Mouse (Mus musculus): ENCODE results near the gene Wsb1.
A peak's percentile ranks its signal among the peaks of the same experiment; 100 is the strongest.

Wsb1 gene

GRCm38 (mm10) chr11:79217133-79217532 lies 37.3 kb downstream of the Wsb1 start:
- no peak for DNase-seq (ENCODE audit: low read depth, low spot score)

DNA sequence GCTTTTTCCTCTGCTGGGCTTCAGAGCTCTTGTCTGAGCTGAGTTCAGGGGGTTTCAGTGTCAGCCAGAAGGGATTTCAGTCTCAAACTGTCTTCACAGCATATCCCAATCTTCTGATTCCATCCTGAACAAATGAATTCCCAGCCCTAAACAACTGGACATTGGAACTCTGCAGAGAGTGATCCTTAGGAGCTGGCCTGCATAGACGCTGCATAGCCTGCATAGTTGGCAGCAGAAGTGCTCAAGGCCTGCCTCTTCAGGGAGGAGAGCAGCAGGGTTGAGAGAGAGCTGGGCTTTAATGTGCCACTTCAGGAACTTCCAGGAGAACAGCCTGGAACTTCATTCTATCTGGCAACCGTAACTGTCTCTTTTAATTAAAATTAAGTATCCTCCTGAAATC lies 38.9 kb downstream of the Wsb1 start:
- no peak for DNase-seq (ENCODE audit: low read depth, low spot score)

- peak; percentile 79 for DNase-seq (ENCODE audit: low read depth, low spot score)
These were observed 40.5 kb downstream of the Wsb1 start for GRCm38 (mm10) chr11:79214015-79214418.

DNA sequence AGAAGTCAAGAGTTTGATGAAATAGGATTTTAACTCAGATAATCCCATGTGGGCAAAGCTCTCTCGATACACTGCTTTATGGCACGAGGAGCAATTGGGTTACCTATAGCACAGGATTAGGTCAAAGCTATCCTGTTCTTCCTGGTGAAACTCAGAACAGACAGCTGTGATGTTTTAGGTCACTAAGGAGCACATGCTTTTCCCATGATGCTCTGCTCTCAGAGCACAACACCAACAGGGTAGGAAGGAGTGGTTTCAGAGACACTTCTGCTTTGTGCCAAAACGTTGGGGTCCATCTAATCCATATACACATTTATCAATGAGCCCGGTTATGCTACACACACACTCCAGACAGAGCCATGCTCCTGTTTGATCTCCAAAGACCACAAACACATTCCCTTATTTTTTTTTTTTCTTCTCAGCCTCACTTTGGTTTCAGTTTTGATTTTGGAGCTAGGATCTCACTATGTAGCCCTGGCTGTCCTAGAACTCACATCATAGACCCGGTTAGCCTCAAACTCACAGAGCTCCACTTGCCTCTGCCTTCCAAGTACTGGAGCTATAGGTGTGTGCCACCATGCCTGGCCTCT lies 44.5 kb downstream of the Wsb1 start:
- DNase-seq (ENCODE audit: low read depth, low spot score) = no peak

DNA sequence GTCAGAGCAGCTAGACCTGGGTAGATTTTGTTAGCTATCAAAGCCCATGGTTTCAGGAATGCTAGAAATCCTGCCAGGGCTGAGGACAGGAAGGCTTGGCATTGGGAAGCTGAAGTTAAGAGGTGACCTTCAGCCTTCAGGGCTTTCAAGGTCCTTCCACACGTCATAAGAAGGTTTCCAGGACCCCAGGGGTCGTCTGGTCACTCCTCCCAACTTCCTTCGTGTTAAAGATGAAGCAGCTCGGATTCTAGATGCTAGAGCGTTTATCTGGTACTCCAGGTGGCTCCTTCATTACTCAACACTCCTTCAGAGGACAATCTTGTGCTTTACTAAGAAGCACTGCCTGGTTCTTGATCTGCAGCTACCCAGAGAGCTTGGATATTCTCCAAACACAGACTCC lies 45.4 kb downstream of the Wsb1 start:
- DNase-seq (ENCODE audit: low read depth, low spot score) = no peak

- peak; percentile 54 for DNase-seq (ENCODE audit: low read depth, low spot score)
These were observed 46.0 kb downstream of the Wsb1 start for GRCm38 (mm10) chr11:79208462-79208861.

DNA sequence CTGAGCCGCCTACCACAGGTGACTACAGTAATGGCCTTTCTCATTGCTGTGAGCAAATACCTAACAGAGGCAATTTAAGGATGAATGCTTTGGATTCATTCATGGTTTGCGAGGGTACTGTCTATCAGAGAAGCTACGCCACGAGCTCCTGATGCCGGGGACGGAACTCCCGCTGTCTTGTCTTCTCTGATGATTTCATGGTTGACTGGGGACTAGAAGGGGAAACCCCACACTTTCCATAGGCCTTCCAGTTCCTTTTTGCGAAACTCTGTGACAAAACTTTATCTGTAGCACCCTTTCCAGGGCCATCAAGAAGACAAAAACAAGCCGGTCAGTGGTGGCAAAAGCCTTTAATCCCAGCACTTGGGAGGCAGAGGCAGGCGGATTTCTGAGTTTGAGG lies 46.8 kb downstream of the Wsb1 start:
- peak; percentile 62 for DNase-seq (ENCODE audit: low read depth, low spot score)

DNA sequence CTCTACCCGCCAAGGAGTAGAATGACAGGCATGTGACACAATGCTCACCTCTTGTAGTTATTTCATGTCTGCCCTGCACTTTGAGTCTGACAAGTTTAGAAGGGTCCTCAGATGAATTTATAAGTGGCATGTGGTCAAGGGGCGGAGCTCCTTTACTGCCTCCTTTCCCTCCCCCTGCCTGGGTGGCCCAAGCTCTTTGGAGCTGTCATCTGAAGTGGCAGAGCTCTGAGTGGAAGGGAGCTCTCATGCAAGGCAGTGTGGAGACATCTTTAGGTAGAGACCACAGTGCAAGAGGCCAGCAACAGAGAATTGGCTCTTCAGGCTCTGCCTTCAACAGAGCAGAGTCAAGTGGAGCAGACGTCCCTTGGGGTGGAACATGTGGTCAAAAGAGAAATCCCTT lies 50.0 kb downstream of the Wsb1 start:
- DNase-seq (ENCODE audit: low read depth, low spot score) = no peak

DNA sequence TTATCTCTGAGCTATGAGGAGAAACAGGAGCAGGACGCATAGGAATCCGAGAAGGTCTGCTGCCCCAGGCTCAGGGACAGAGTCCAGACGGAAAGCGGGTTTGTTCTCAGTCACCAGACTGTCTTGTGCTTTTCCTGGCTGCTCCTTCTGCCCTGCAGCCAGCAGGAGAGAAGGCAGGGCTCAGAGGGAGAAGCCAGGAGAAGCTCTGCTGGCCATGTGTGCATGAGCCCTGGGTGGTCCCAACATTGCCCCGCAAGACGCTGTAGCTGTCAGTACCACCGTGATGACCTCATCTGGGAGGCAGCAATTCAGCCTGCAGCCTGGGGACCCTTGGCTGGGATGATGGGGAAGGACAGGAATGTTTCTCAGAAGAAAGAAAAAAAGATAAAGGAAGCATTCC lies 54.0 kb downstream of the Wsb1 start:
- no peak for DNase-seq (ENCODE audit: low read depth, low spot score)

- DNase-seq (ENCODE audit: low read depth, low spot score) = no peak
These were observed 55.9 kb downstream of the Wsb1 start for GRCm38 (mm10) chr11:79198562-79198961.

- peak; percentile 45 for DNase-seq (ENCODE audit: low read depth, low spot score)
These were observed 56.6 kb downstream of the Wsb1 start for GRCm38 (mm10) chr11:79197846-79198235.

DNA sequence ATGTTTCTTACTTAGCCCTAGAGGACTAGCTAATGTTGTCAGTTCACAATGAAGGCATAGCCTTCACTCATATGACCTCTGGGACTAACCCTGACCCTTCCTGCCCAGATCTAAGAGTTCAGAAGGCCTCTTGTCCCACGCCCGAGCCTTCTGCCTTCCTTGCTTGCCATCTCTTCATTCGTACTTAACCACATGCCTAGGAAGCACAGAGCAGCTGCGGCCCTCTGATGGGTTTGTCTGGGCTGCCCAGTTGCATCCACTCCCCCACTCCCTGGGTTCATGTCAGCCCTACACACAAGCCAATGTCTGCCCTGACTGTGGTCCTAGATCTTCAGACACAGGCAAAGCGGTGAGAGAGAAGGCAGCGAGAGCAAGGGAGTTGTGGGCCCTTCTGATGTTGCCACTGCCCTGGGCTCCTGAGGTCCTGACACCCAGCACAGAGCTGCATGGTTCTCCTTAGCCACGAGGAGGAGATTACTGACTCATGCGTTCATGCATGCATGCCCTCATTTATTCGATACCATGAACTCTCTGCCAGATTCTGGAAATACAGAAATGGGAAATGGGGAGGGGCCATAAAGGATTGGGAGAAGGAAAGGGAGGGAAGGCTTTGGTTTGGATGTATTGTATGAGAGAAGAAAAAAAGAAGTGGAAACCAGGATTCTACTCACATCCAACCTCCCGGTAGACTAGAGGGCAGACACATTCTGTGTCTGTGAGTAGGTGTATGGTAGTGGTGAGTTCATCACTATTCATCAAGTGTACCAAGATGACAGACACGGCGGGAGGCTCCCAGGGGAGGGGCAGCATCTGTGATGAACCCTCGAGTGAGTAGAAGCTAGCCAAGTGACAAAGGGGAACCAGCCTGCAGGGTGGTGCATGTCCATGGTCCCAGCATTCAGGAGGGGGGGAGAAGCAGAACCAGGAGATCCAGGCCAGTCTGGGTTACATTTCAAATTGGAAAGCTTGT lies 57.3 kb downstream of the Wsb1 start:
- no peak for DNase-seq (ENCODE audit: low read depth, low spot score)

DNA sequence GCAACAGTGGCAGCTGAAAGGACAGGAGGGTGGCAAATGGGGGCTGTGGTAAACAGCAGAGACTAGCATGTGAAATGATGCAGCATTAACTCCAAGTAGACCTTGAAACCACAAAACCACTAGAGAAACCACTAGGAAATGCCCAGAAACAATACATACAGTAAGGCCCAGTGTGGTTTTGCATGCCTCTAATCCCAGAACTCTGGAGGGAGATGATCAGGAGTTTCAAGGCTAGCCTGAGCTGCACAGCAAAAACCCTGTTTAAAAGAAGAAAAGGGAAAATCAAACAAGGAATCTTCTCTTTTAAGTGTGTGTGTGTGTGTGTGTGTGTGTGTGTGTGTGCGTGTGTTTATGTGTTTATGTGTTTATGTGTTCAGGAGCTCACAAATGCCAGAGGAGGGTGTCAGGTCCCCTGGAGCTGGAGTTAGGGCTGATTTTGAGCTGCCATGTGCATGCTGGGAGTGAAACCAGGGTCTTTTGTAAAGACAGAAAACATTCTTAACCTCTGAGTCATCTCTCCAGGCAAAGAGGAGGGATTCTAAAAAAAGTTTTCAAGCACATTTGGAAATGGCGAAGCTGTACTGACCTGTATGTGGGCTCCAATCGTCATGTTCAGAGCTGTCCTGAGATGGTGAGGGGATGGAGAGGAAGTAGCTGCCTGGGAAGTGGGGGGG lies 58.1 kb downstream of the Wsb1 start:
- no peak for DNase-seq (ENCODE audit: low read depth, low spot score)

DNA sequence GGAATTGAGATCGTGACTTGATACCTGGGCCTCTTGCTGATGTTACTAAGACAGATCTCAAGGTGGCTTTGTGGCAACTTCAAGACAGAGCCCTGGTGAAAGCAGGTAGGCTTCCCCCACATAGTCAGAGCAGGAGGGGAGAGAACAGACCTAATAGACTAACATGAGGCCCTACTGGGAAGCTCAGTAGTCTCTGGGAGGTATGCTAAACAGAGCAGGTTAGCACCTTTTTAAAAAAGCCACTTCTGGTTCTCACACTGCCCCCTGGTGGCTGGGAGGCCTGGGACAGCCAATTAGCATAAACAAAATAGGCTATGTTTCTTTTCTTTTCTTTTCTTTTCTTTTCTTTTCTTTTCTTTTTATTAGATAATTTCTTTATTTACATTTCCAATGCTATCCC lies 62.3 kb downstream of the Wsb1 start:
- DNase-seq (ENCODE audit: low read depth, low spot score) = peak; percentile 70

DNA sequence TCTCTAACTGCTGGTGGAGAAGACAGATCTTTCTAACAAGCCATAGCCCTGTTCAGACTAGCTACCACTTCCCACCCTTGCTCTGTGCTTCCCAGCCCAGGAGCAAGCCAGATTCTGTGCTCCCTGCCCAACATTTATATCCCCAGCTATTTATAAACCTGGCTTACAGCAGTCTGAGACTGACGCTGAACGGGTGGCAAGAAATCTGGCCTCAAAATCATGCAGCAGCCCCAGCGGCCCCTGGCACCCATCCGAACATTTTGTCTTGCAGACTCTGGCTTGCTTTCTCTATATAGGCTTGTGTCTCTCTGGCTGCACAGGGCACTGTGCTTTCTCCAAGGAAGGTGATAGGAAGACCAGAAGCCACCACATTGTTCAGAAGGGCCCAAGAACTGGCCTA lies 63.3 kb downstream of the Wsb1 start:
- DNase-seq (ENCODE audit: low read depth, low spot score) = no peak

DNA sequence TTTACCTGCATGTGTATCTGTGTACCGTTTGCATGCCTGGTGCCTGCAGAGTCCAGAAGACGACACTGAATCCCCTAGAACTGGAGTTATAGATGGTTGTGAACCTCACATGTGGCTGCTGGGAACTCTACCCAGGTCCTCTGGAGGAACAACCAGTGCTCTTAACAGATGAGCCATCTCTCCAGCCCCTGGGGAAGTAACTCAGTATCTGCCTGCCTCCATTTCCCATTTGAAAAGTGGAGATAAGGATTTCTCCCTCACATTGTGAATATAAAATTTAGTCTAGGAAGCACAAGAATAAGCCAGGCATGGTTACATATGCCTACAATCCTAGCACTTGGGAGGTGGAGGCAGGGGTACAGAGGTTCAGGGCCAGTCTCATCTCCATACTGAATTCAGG lies 64.2 kb downstream of the Wsb1 start:
- no peak for DNase-seq (ENCODE audit: low read depth, low spot score)
